8 mouse cellular contexts compared by ENCODE assay signal in the genomic region with DNA sequence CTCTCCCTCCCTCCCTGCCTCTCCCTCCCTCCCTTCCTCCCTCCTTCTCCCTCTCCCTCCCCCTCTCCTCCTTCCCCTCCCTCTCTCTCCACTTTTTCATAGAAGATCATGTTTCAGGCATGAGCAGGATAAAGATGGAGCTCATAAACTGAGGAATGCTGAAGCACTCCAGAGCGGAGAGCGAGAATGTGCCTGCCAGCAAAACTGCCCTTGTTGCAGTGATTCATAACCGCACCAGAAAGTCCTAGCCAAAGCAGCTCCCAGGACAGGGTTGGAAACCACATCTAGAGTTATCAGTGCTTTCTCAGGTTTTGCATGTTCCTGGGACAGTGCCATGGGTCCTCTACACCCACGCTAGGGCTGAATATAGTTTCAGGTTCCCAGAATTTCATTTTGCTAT.
DNase-seq lines count a peak whose midpoint lies in the region; ATAC-seq and TF ChIP-seq lines count a peak whose summit lies in the region.

No protein-coding gene starts in this region.

- H3ac ChIP-seq in myocyte (ENCODE audit: control insufficient read depth, insufficient read length): no peak overlapping the region

- H3K4me1 ChIP-seq in intestine, embryonic 14.5 days (replicated peaks; ENCODE audit: control insufficient read depth, insufficient read depth, low read length): no peaks in the 10 kb centered on the region
- no peaks in the 10 kb centered on the region for H3K4me1 ChIP-seq in intestine, postnatal 0 days (replicated peaks; ENCODE audit: control insufficient read depth, insufficient read depth, low read length)
- H3K4me1 ChIP-seq in embryonic facial prominence, embryonic 14.5 days (ENCODE audit: control insufficient read depth, insufficient read depth, low read length): 0 out of 2 replicates have a peak, but pooled peaks cover 3% of the 10 kb centered on the region
- no peaks in the 10 kb centered on the region for H3K4me1 ChIP-seq in hindbrain, embryonic 12.5 days
- H3K4me1 ChIP-seq in forebrain, embryonic 10.5 days: 0 out of 2 replicates have a peak, but pooled peaks cover 5% of the 10 kb centered on the region

- DNase-seq in intestine, embryonic 14.5 days (ENCODE audit: low spot score): peak; percentile 52
- DNase-seq in embryonic facial prominence, embryonic 14.5 days (ENCODE audit: low spot score): peak; percentile 87
- peak; percentile 10 for DNase-seq in heart, postnatal 25 days (ENCODE audit: low spot score)
- DNase-seq in right cerebral cortex, adult 18-20 months: no peak
- no peak for DNase-seq in forebrain, embryonic 10.5 days (ENCODE audit: extremely low spot score, low spot score)

- H3K27me3 ChIP-seq in intestine, embryonic 14.5 days (replicated peaks; ENCODE audit: control insufficient read depth, insufficient read depth, low read length): no peaks in the 10 kb centered on the region
- H3K27me3 ChIP-seq in intestine, postnatal 0 days (replicated peaks; ENCODE audit: control insufficient read depth, insufficient read depth, low read length): no peaks in the 10 kb centered on the region
- H3K27me3 ChIP-seq in embryonic facial prominence, embryonic 14.5 days (replicated peaks; ENCODE audit: control insufficient read depth, insufficient read depth, low read length): no peaks in the 10 kb centered on the region
- H3K27me3 ChIP-seq in myocyte (ENCODE audit: control insufficient read depth, insufficient read depth, insufficient read length): no peaks in the 10 kb centered on the region
- H3K27me3 ChIP-seq in hindbrain, embryonic 12.5 days: no peaks in the 10 kb centered on the region
- H3K27me3 ChIP-seq in forebrain, embryonic 10.5 days (ENCODE audit: poor library complexity, severe bottlenecking): no peaks in the 10 kb centered on the region

- H3K27ac ChIP-seq in intestine, embryonic 14.5 days (ENCODE audit: low read depth): no peak overlapping the region
- no peak overlapping the region for H3K27ac ChIP-seq in intestine, postnatal 0 days (ENCODE audit: low read depth, low read length)
- H3K27ac ChIP-seq in embryonic facial prominence, embryonic 14.5 days (replicated peaks; ENCODE audit: low read depth, low read length): peak overlapping the region; percentile 63
- H3K27ac ChIP-seq in hindbrain, embryonic 12.5 days: no peak overlapping the region
- H3K27ac ChIP-seq in forebrain, embryonic 10.5 days: no peak overlapping the region

- TF ChIP-seq CTCF in intestine, postnatal 0 days (IDR thresholded peaks at IDR 0.05; ENCODE audit: low read depth): no peak

- intact Hi-C loops in heart, postnatal 25 days (cut with DNase I): no loop called here

- H3K36me3 ChIP-seq in intestine, embryonic 14.5 days (ENCODE audit: control insufficient read depth, insufficient read depth, low read length): no peaks in the 10 kb centered on the region
- H3K36me3 ChIP-seq in intestine, postnatal 0 days (ENCODE audit: control insufficient read depth, insufficient read depth): no peaks in the 10 kb centered on the region
- no peaks in the 10 kb centered on the region for H3K36me3 ChIP-seq in embryonic facial prominence, embryonic 14.5 days (ENCODE audit: control insufficient read depth, insufficient read depth, low read length)
- peaks cover under 1% of the 10 kb centered on the region for H3K36me3 ChIP-seq in myocyte (ENCODE audit: control insufficient read depth, insufficient read depth)
- H3K36me3 ChIP-seq in hindbrain, embryonic 12.5 days: no peaks in the 10 kb centered on the region
- H3K36me3 ChIP-seq in forebrain, embryonic 10.5 days (replicated peaks): no peaks in the 10 kb centered on the region

- H3K9ac ChIP-seq in intestine, embryonic 14.5 days (ENCODE audit: low read length): no peak overlapping the region
- H3K9ac ChIP-seq in intestine, postnatal 0 days (ENCODE audit: low read depth, low read length): no peak overlapping the region
- H3K9ac ChIP-seq in embryonic facial prominence, embryonic 14.5 days (ENCODE audit: low read depth, low read length): no peak overlapping the region
- no peak overlapping the region for H3K9ac ChIP-seq in hindbrain, embryonic 12.5 days

- no peak; the same call in 1 of the 2 replicates for ATAC-seq in intestine, embryonic 14.5 days (replicated peaks; ENCODE audit: low FRiP score, low TSS enrichment, low read depth)
- no peak for ATAC-seq in intestine, postnatal 0 days
- peak; percentile 86 for ATAC-seq in embryonic facial prominence, embryonic 14.5 days (ENCODE audit: low read depth)
- no peak for ATAC-seq in hindbrain, embryonic 12.5 days (ENCODE audit: low FRiP score)

- H3K4me3 ChIP-seq in intestine, embryonic 14.5 days (ENCODE audit: low read depth, low read length): no peak overlapping the region
- H3K4me3 ChIP-seq in intestine, postnatal 0 days (ENCODE audit: low read depth, low read length): no peak overlapping the region
- H3K4me3 ChIP-seq in embryonic facial prominence, embryonic 14.5 days (ENCODE audit: low read depth, low read length): no peak overlapping the region
- no peak overlapping the region for H3K4me3 ChIP-seq in myocyte
- no peak overlapping the region for H3K4me3 ChIP-seq in hindbrain, embryonic 12.5 days
- no peak overlapping the region for H3K4me3 ChIP-seq in forebrain, embryonic 10.5 days

- H3K9me3 ChIP-seq in intestine, embryonic 14.5 days (ENCODE audit: control insufficient read depth, low read length): no peaks in the 10 kb centered on the region
- H3K9me3 ChIP-seq in intestine, postnatal 0 days (ENCODE audit: control insufficient read depth): no peaks in the 10 kb centered on the region
- no peaks in the 10 kb centered on the region for H3K9me3 ChIP-seq in embryonic facial prominence, embryonic 14.5 days (ENCODE audit: control insufficient read depth, low read length)
- no peaks in the 10 kb centered on the region for H3K9me3 ChIP-seq in hindbrain, embryonic 12.5 days (replicated peaks)
- no peaks in the 10 kb centered on the region for H3K9me3 ChIP-seq in forebrain, embryonic 10.5 days

- TF ChIP-seq POLR2A in myocyte (IDR thresholded peaks at IDR 0.05; ENCODE audit: insufficient read length, low read depth): no peak

- H3K4me2 ChIP-seq in intestine, embryonic 14.5 days (ENCODE audit: low read length): no peak overlapping the region
- H3K4me2 ChIP-seq in intestine, postnatal 0 days (replicated peaks; ENCODE audit: low read depth): no peak overlapping the region
- H3K4me2 ChIP-seq in embryonic facial prominence, embryonic 14.5 days (ENCODE audit: low read depth, low read length): peak overlapping the region; percentile 11; the same call in 1 of the 2 replicates
- peak overlapping the region; percentile 48 for H3K4me2 ChIP-seq in myocyte (ENCODE audit: low read depth)
- no peak overlapping the region for H3K4me2 ChIP-seq in hindbrain, embryonic 12.5 days (replicated peaks)

- 25% methylated on average over 4 of the region's 4 CpGs for WGBS in intestine, embryonic 14.5 days
- WGBS in intestine, postnatal 0 days: 44% methylated on average over 4 of the region's 4 CpGs
- WGBS in embryonic facial prominence, embryonic 14.5 days: 17% methylated on average over 4 of the region's 4 CpGs
- 65% methylated on average over 4 of the region's 4 CpGs for WGBS in hindbrain, embryonic 12.5 days
- 79% methylated on average over 4 of the region's 4 CpGs for WGBS in forebrain, embryonic 10.5 days

- H3K79me2 ChIP-seq in myocyte (ENCODE audit: control insufficient read depth, insufficient read depth): no peaks in the 10 kb centered on the region

TF ChIP-seq in myocyte, 11 proteins besides CTCF, POLR2A, EP300 and RAD21:
- TF ChIP-seq TCF3 (IDR thresholded peaks at IDR 0.05; ENCODE audit: insufficient read length, low read depth): no peak
- peak in 1 of 3 experiments; percentile 26 for TF ChIP-seq MYOD1 (IDR thresholded peaks at IDR 0.05; ENCODE audit: control insufficient read depth in 1 of 3, insufficient read length in 2 of 3, low read depth in 2 of 3)
- peak; percentile 55; the same call in 1 of the 2 replicates for TF ChIP-seq CEBPB (IDR thresholded peaks at IDR 0.05; ENCODE audit: insufficient read depth, poor library complexity, severe bottlenecking)
- no peak for TF ChIP-seq SRF (IDR thresholded peaks at IDR 0.05; ENCODE audit: control insufficient read depth, insufficient read length, low read depth)
- no peak for TF ChIP-seq REST (IDR thresholded peaks at IDR 0.05; ENCODE audit: insufficient read depth, insufficient read length)
- no peak for TF ChIP-seq E2F4 (IDR thresholded peaks at IDR 0.05; ENCODE audit: insufficient read depth)
- no peak for TF ChIP-seq USF1 (IDR thresholded peaks at IDR 0.05; ENCODE audit: low read depth)
- TF ChIP-seq TCF12 (IDR thresholded peaks at IDR 0.05; ENCODE audit: insufficient read depth, poor library complexity, severe bottlenecking): no peak
- no peak for TF ChIP-seq POLR2AphosphoS2 (IDR thresholded peaks at IDR 0.05; ENCODE audit: insufficient read length, low read depth)
TF ChIP-seq in myocyte: peak in this region for 2.

Comparison
In these comparisons a context has a peak if more than half of its experiments do, and no peak if none do; other contexts are left out.
1. DNase-seq: peak in intestine, embryonic 14.5 days (single experiment), embryonic facial prominence, embryonic 14.5 days (single experiment) and heart, postnatal 25 days (single experiment); none in right cerebral cortex, adult 18-20 months (single experiment) and forebrain, embryonic 10.5 days (single experiment).
2. H3K4me2 ChIP-seq: peak in embryonic facial prominence, embryonic 14.5 days (single experiment) and myocyte (single experiment); none in intestine, embryonic 14.5 days (single experiment), intestine, postnatal 0 days (single experiment) and hindbrain, embryonic 12.5 days (single experiment).